Mouse (Mus musculus): ENCODE data around the gene Sphk1. TPM values are rescaled to one million over a fixed set of nuclear protein-coding genes. Genes with fewer than 3 reads are reported as not detected.
A peak's percentile ranks its signal among the peaks of the same experiment; 100 is the strongest.

The Sphk1 gene
- polyA plus RNA-seq, 1 experiment from 2014 or later = 1.8 TPM

GRCm38 (mm10) chr11:116567531-116567930 lies 36.8 kb downstream of the Sphk1 start:
- Histone ChIP-seq H3K4me3 (replicated peaks) (no peak overlapping the region), H3K9ac (replicated peaks) (no peak overlapping the region)
- WGBS = 86% methylated on average over 8 of the region's 8 CpGs

GRCm38 (mm10) chr11:116570821-116571220 lies 40.1 kb downstream of the Sphk1 start:
- 84% methylated on average over 7 of the region's 7 CpGs for WGBS
- Histone ChIP-seq H3K36me3 (no peaks in the 10 kb centered on the region), H3K4me1 (replicated peaks) (peaks cover 32% of the 10 kb centered on the region), H3K4me3 (replicated peaks) (no peak overlapping the region), H3K4me2 (no peak overlapping the region), H3K27me3 (no peaks in the 10 kb centered on the region), H3K9me3 (no peaks in the 10 kb centered on the region), H3K9ac (replicated peaks) (no peak overlapping the region), H3K27ac (no peak overlapping the region)
- no peak for ATAC-seq (ENCODE audit: insufficient number of reproducible peaks, insufficient read depth, low FRiP score, low TSS enrichment, low read depth)

More at GRCm38 (mm10) chr11:116567531-116567930, 36.8 kb downstream of the Sphk1 start:
- Histone ChIP-seq H3K4me1 (replicated peaks) (peaks cover 8% of the 10 kb centered on the region), H3K36me3 (no peaks in the 10 kb centered on the region), H3K27me3 (no peaks in the 10 kb centered on the region), H3K4me2 (no peak overlapping the region), H3K27ac (no peak overlapping the region), H3K9me3 (no peaks in the 10 kb centered on the region)
- no peak for ATAC-seq (ENCODE audit: insufficient number of reproducible peaks, insufficient read depth, low FRiP score, low TSS enrichment, low read depth)

- H3K4me1 ChIP-seq (replicated peaks) = peaks cover 41% of the 10 kb centered on the region
- H3K36me3 ChIP-seq = no peaks in the 10 kb centered on the region
- no peak overlapping the region for H3K9ac ChIP-seq (replicated peaks)
- no peaks in the 10 kb centered on the region for H3K27me3 ChIP-seq
- ATAC-seq (ENCODE audit: insufficient number of reproducible peaks, insufficient read depth, low FRiP score, low TSS enrichment, low read depth) = no peak
- WGBS = 77% methylated on average over 19 of the region's 19 CpGs
- no peak overlapping the region for H3K4me2 ChIP-seq
- H3K27ac ChIP-seq = no peak overlapping the region
- H3K4me3 ChIP-seq (replicated peaks) = no peak overlapping the region
- H3K9me3 ChIP-seq = no peaks in the 10 kb centered on the region
Observed at GRCm38 (mm10) chr11:116571767-116572679, 41.3 kb downstream of the Sphk1 start.

GRCm38 (mm10) chr11:116572756-116573543 lies 42.2 kb downstream of the Sphk1 start:
- ATAC-seq (ENCODE audit: insufficient number of reproducible peaks, insufficient read depth, low FRiP score, low TSS enrichment, low read depth) = no peak; the same call in 1 of the 2 replicates
- Histone ChIP-seq H3K4me3 (replicated peaks) (no peak overlapping the region), H3K27ac (peak overlapping the region; percentile 24; the same call in 1 of the 2 replicates), H3K36me3 (no peaks in the 10 kb centered on the region), H3K4me1 (replicated peaks) (peaks cover 44% of the 10 kb centered on the region), H3K4me2 (no peak overlapping the region), H3K27me3 (no peaks in the 10 kb centered on the region), H3K9ac (replicated peaks) (no peak overlapping the region), H3K9me3 (no peaks in the 10 kb centered on the region)
- 57% methylated on average over 12 of the region's 12 CpGs for WGBS

- Histone ChIP-seq H3K4me2 (no peak overlapping the region; the same call in 1 of the 2 replicates), H3K9me3 (no peaks in the 10 kb centered on the region), H3K36me3 (no peaks in the 10 kb centered on the region), H3K27me3 (no peaks in the 10 kb centered on the region), H3K4me3 (replicated peaks) (no peak overlapping the region), H3K9ac (replicated peaks) (no peak overlapping the region), H3K4me1 (replicated peaks) (peaks cover 55% of the 10 kb centered on the region), H3K27ac (peak overlapping the region; percentile 17; the same call in 1 of the 2 replicates)
- 63% methylated on average over 6 of the region's 6 CpGs for WGBS
- no peak for ATAC-seq (ENCODE audit: insufficient number of reproducible peaks, insufficient read depth, low FRiP score, low TSS enrichment, low read depth)
Observed at GRCm38 (mm10) chr11:116574486-116574885, 43.8 kb downstream of the Sphk1 start.

- H3K9me3 ChIP-seq = no peaks in the 10 kb centered on the region
- peak overlapping the region; percentile 17; the same call in 1 of the 2 replicates for H3K27ac ChIP-seq
- no peaks in the 10 kb centered on the region for H3K27me3 ChIP-seq
- no peaks in the 10 kb centered on the region for H3K36me3 ChIP-seq
- ATAC-seq (ENCODE audit: insufficient number of reproducible peaks, insufficient read depth, low FRiP score, low TSS enrichment, low read depth) = no peak
- 61% methylated on average over 6 of the region's 6 CpGs for WGBS
- H3K9ac ChIP-seq (replicated peaks) = no peak overlapping the region
- no peak overlapping the region for H3K4me2 ChIP-seq
- no peak overlapping the region for H3K4me3 ChIP-seq (replicated peaks)
- H3K4me1 ChIP-seq (replicated peaks) = peaks cover 58% of the 10 kb centered on the region
Observed at GRCm38 (mm10) chr11:116574982-116575381, 44.3 kb downstream of the Sphk1 start.

GRCm38 (mm10) chr11:116575396-116575795 lies 44.7 kb downstream of the Sphk1 start:
- Histone ChIP-seq H3K4me3 (replicated peaks) (no peak overlapping the region), H3K9ac (replicated peaks) (no peak overlapping the region), H3K9me3 (no peaks in the 10 kb centered on the region), H3K4me2 (no peak overlapping the region), H3K27ac (no peak overlapping the region), H3K27me3 (no peaks in the 10 kb centered on the region), H3K4me1 (replicated peaks) (peaks cover 62% of the 10 kb centered on the region), H3K36me3 (no peaks in the 10 kb centered on the region)
- ATAC-seq (ENCODE audit: insufficient number of reproducible peaks, insufficient read depth, low FRiP score, low TSS enrichment, low read depth) = no peak
- WGBS = 92% methylated on average over 2 of the region's 2 CpGs

GRCm38 (mm10) chr11:116579280-116579679 lies 48.6 kb downstream of the Sphk1 start:
- WGBS = 96% methylated on average over 3 of the region's 3 CpGs

GRCm38 (mm10) chr11:116580031-116580652 lies 49.4 kb downstream of the Sphk1 start:
- no peak for ATAC-seq (ENCODE audit: insufficient number of reproducible peaks, insufficient read depth, low FRiP score, low TSS enrichment, low read depth)
- H3K27me3 ChIP-seq = no peaks in the 10 kb centered on the region
- H3K9me3 ChIP-seq = no peaks in the 10 kb centered on the region
- peak overlapping the region; percentile 90; the same call in 1 of the 2 replicates for H3K27ac ChIP-seq
- H3K36me3 ChIP-seq = no peaks in the 10 kb centered on the region
- peak overlapping the region; percentile 98 for H3K4me3 ChIP-seq (replicated peaks)
- 21% methylated on average over 10 of the region's 10 CpGs for WGBS
- H3K4me2 ChIP-seq = peak overlapping the region; percentile 84
- H3K9ac ChIP-seq (replicated peaks) = peak overlapping the region; percentile 90
- H3K4me1 ChIP-seq (replicated peaks) = peaks cover 39% of the 10 kb centered on the region

More at GRCm38 (mm10) chr11:116579280-116579679, 48.6 kb downstream of the Sphk1 start:
- Histone ChIP-seq H3K9ac (replicated peaks) (0 out of 2 replicates have a peak overlapping the region, but pooled peaks have one; percentile 8), H3K27me3 (no peaks in the 10 kb centered on the region), H3K4me1 (replicated peaks) (peaks cover 48% of the 10 kb centered on the region), H3K27ac (no peak overlapping the region), H3K9me3 (no peaks in the 10 kb centered on the region), H3K4me2 (peak overlapping the region; percentile 84; the same call in 1 of the 2 replicates), H3K36me3 (no peaks in the 10 kb centered on the region), H3K4me3 (replicated peaks) (0 out of 2 replicates have a peak overlapping the region, but pooled peaks have one; percentile 98)
- no peak for ATAC-seq (ENCODE audit: insufficient number of reproducible peaks, insufficient read depth, low FRiP score, low TSS enrichment, low read depth)

- peak overlapping the region; percentile 90 for H3K9ac ChIP-seq (replicated peaks)
- H3K4me1 ChIP-seq (replicated peaks) = peaks cover 33% of the 10 kb centered on the region
- H3K27ac ChIP-seq = peak overlapping the region; percentile 90
- peak overlapping the region; percentile 84 for H3K4me2 ChIP-seq
- H3K27me3 ChIP-seq = no peaks in the 10 kb centered on the region
- ATAC-seq (ENCODE audit: insufficient number of reproducible peaks, insufficient read depth, low FRiP score, low TSS enrichment, low read depth) = peak; percentile 69
- H3K4me3 ChIP-seq (replicated peaks) = peak overlapping the region; percentile 98
- H3K36me3 ChIP-seq = no peaks in the 10 kb centered on the region
- no peaks in the 10 kb centered on the region for H3K9me3 ChIP-seq
- under 1% methylated on average over 81 of the region's 91 CpGs for WGBS
Observed at GRCm38 (mm10) chr11:116580711-116581375, 50.1 kb downstream of the Sphk1 start.
